Comparison of ENCODE assay signal across 18 mouse cellular contexts in genomic region chr13:29819147-29819546, GRCm38 (mm10). TPM values are rescaled to one million over a fixed set of nuclear protein-coding genes. Genes with fewer than 3 reads are reported as not detected.
DNase-seq lines count a peak whose midpoint lies in the region; ATAC-seq and TF ChIP-seq lines count a peak whose summit lies in the region.
"Had no signal": no experiment of that assay in that cellular context is flagged by ENCODE, and none has a peak within 500 bp of the region (broad histone marks: within the 10 kb centered on the region; RNA-seq: fewer than 3 reads in every experiment).

No protein-coding gene starts in this region.

- no peak overlapping the region for H3K4me2 ChIP-seq in intestine, embryonic 14.5 days (ENCODE audit: low read length)
- no peak overlapping the region for H3K4me2 ChIP-seq in intestine, embryonic 16.5 days (ENCODE audit: low read depth, low read length)
- no peak overlapping the region for H3K4me2 ChIP-seq in kidney, embryonic 16.5 days (replicated peaks; ENCODE audit: low read depth, low read length)
- H3K4me2 ChIP-seq: heart, embryonic 11.5 days; hindbrain, embryonic 15.5 days; midbrain, embryonic 12.5 days; neural tube, embryonic 15.5 days had no signal

- H3K27me3 ChIP-seq in intestine, embryonic 14.5 days (replicated peaks; ENCODE audit: control insufficient read depth, insufficient read depth, low read length), result no peaks in the 10 kb centered on the region
- H3K27me3 ChIP-seq in intestine, embryonic 16.5 days (replicated peaks; ENCODE audit: control insufficient read depth, insufficient read depth, low read length), result no peaks in the 10 kb centered on the region
- no peaks in the 10 kb centered on the region for H3K27me3 ChIP-seq in E14TG2a.4 (ENCODE audit: insufficient read depth, low read length)
- H3K27me3 ChIP-seq in kidney, embryonic 16.5 days (ENCODE audit: insufficient read depth, low read length), result no peaks in the 10 kb centered on the region
- H3K27me3 ChIP-seq: hindbrain, embryonic 15.5 days; midbrain, embryonic 12.5 days; neural tube, embryonic 15.5 days had no signal

- H3K4me1 ChIP-seq in intestine, embryonic 14.5 days (replicated peaks; ENCODE audit: control insufficient read depth, insufficient read depth, low read length), result no peaks in the 10 kb centered on the region
- H3K4me1 ChIP-seq in intestine, embryonic 16.5 days (ENCODE audit: control insufficient read depth, insufficient read depth, low read length), result no peaks in the 10 kb centered on the region
- no peaks in the 10 kb centered on the region; the same call in 1 of the 2 replicates for H3K4me1 ChIP-seq in E14TG2a.4 (replicated peaks; ENCODE audit: low read depth, low read length)
- H3K4me1 ChIP-seq in kidney, embryonic 16.5 days (ENCODE audit: insufficient read depth, low read length), result no peaks in the 10 kb centered on the region

- no peak overlapping the region for H3K9ac ChIP-seq in intestine, embryonic 14.5 days (ENCODE audit: low read length)
- no peak overlapping the region for H3K9ac ChIP-seq in intestine, embryonic 16.5 days (ENCODE audit: low read depth, low read length)
- H3K9ac ChIP-seq in kidney, embryonic 16.5 days (replicated peaks; ENCODE audit: low read length), result no peak overlapping the region
- H3K9ac ChIP-seq: hindbrain, embryonic 15.5 days; midbrain, embryonic 12.5 days; neural tube, embryonic 15.5 days had no signal

- no peaks in the 10 kb centered on the region for H3K9me3 ChIP-seq in intestine, embryonic 14.5 days (ENCODE audit: control insufficient read depth, low read length)
- no peaks in the 10 kb centered on the region for H3K9me3 ChIP-seq in intestine, embryonic 16.5 days (ENCODE audit: control insufficient read depth, low read length)
- no peaks in the 10 kb centered on the region for H3K9me3 ChIP-seq in E14TG2a.4 (ENCODE audit: low read length)
- H3K9me3 ChIP-seq in kidney, embryonic 16.5 days (ENCODE audit: low read length), result no peaks in the 10 kb centered on the region
- H3K9me3 ChIP-seq: hindbrain, embryonic 15.5 days; midbrain, embryonic 12.5 days; neural tube, embryonic 15.5 days had no signal

- no peak overlapping the region for H3K4me3 ChIP-seq in intestine, embryonic 14.5 days (ENCODE audit: low read depth, low read length)
- no peak overlapping the region for H3K4me3 ChIP-seq in intestine, embryonic 16.5 days (ENCODE audit: low read length)
- no peak overlapping the region for H3K4me3 ChIP-seq in E14TG2a.4 (replicated peaks; ENCODE audit: low read length)
- no peak overlapping the region for H3K4me3 ChIP-seq in kidney, embryonic 16.5 days (ENCODE audit: low read length)
- H3K4me3 ChIP-seq: hindbrain, embryonic 15.5 days; midbrain, embryonic 12.5 days; neural tube, embryonic 15.5 days had no signal

- ATAC-seq in intestine, embryonic 14.5 days (replicated peaks; ENCODE audit: low FRiP score, low TSS enrichment, low read depth), result no peak
- no peak for ATAC-seq in intestine, embryonic 16.5 days
- ATAC-seq in kidney, embryonic 16.5 days (ENCODE audit: low FRiP score, low TSS enrichment), result no peak

- TF ChIP-seq POLR2A in brain, embryonic 14.5 days (IDR thresholded peaks at IDR 0.05; ENCODE audit: borderline replicate concordance, extremely low read depth, insufficient read depth, insufficient read length, poor library complexity, severe bottlenecking), result no peak

- no peaks in the 10 kb centered on the region for H3K36me3 ChIP-seq in intestine, embryonic 14.5 days (ENCODE audit: control insufficient read depth, insufficient read depth, low read length)
- H3K36me3 ChIP-seq in intestine, embryonic 16.5 days (ENCODE audit: control insufficient read depth, insufficient read depth, low read length), result no peaks in the 10 kb centered on the region
- H3K36me3 ChIP-seq in E14TG2a.4 (ENCODE audit: insufficient read depth, low read length), result peaks cover 5% of the 10 kb centered on the region; the same call in 1 of the 2 replicates
- H3K36me3 ChIP-seq in kidney, embryonic 16.5 days (ENCODE audit: insufficient read depth, low read length), result no peaks in the 10 kb centered on the region
- H3K36me3 ChIP-seq: hindbrain, embryonic 15.5 days; midbrain, embryonic 12.5 days; neural tube, embryonic 15.5 days had no signal

- DNase-seq in intestine, embryonic 14.5 days (ENCODE audit: low spot score), result peak; percentile 10
- DNase-seq in B cell, adult 2 months, result peak; percentile 31 to 34
- no peak for DNase-seq in brain, embryonic 14.5 days (ENCODE audit: low read depth)
- no peak for DNase-seq in frontal cortex, postnatal 36 days (ENCODE audit: low spot score in 2 of 2)
- DNase-seq: cerebellum, adult 11 months; gastrocnemius, postnatal 25 days; kidney, adult 9 months; layer of hippocampus, postnatal 36 days; left cerebral cortex, postnatal 4 days; lung, adult 18-20 months; right cerebral cortex, postnatal 25 days had no signal

- 81% methylated on average over 3 of the region's 3 CpGs for WGBS in intestine, embryonic 14.5 days
- 86% methylated on average over 3 of the region's 3 CpGs for WGBS in intestine, embryonic 16.5 days
- WGBS in kidney, embryonic 16.5 days, result 93% methylated on average over 3 of the region's 3 CpGs

- no peak overlapping the region for H3K27ac ChIP-seq in intestine, embryonic 14.5 days (ENCODE audit: low read depth)
- H3K27ac ChIP-seq in intestine, embryonic 16.5 days (ENCODE audit: low read length), result no peak overlapping the region
- no peak overlapping the region for H3K27ac ChIP-seq in kidney, embryonic 16.5 days (ENCODE audit: low read length)
- H3K27ac ChIP-seq: hindbrain, embryonic 15.5 days; midbrain, embryonic 12.5 days; neural tube, embryonic 15.5 days had no signal

- TF ChIP-seq CTCF in E14TG2a.4 (conservative IDR thresholded peaks at IDR 0.05; ENCODE audit: low read length), result peak; percentile 59
- TF ChIP-seq CTCF in brain, embryonic 14.5 days (IDR thresholded peaks at IDR 0.05; ENCODE audit: borderline replicate concordance, extremely low read depth, insufficient read depth, insufficient read length), result peak; percentile 23; the same call in 1 of the 2 replicates

RNA-seq across cellular contexts. Expression of gene Cdkal1, which starts 36.3 kb away (rescaled TPM):
- polyA plus RNA-seq in intestine, embryonic 14.5 days (2014; fragmentation: Nextera tagmentation; extraction: Ambion mirVana), result 33.9 and 35.2 TPM in 2 replicates
- 23.4 and 25.0 TPM in 2 replicates for polyA plus RNA-seq in intestine, embryonic 16.5 days (2015; fragmentation: Nextera tagmentation; extraction: Ambion mirVana)
- 5.8 and 7.2 TPM in 2 replicates for polyA plus RNA-seq in brain, embryonic 14.5 days (2012; rRNA removed)
- 31.3 and 35.1 TPM in 2 replicates for polyA plus RNA-seq in kidney, embryonic 16.5 days (2015; fragmentation: Nextera tagmentation; extraction: Ambion mirVana)

Comparison
In these comparisons a context has a peak if more than half of its experiments do, and no peak if none do; other contexts are left out.
1. DNase-seq: peak in intestine, embryonic 14.5 days (single experiment) and B cell, adult 2 months (2 of 2); none in brain, embryonic 14.5 days (single experiment) and frontal cortex, postnatal 36 days (0 of 2).